Mouse (Mus musculus): ENCODE data around the gene Adgrl2. TPM values are rescaled to one million over a fixed set of nuclear protein-coding genes. Genes with fewer than 3 reads are reported as not detected.

Gene Adgrl2
- polyA plus RNA-seq, 1 experiment from 2014 or later = 114 TPM

GRCm38 (mm10) chr3:148885184-148885583 is 105.2 kb downstream of the Adgrl2 start:
- Histone ChIP-seq H3K9me3 (ENCODE audit: control insufficient read depth, low read length) (no peaks in the 10 kb centered on the region), H3K27me3 (replicated peaks; ENCODE audit: control insufficient read depth, insufficient read depth, low read length) (no peaks in the 10 kb centered on the region), H3K36me3 (ENCODE audit: control insufficient read depth, insufficient read depth, low read length) (no peaks in the 10 kb centered on the region), H3K4me2 (ENCODE audit: low read length) (no peak overlapping the region), H3K4me3 (ENCODE audit: low read length) (no peak overlapping the region), H3K9ac (ENCODE audit: low read depth, low read length) (no peak overlapping the region), H3K4me1 (ENCODE audit: control insufficient read depth, insufficient read depth, low read depth, low read length) (no peaks in the 10 kb centered on the region), H3K27ac (ENCODE audit: low read depth, low read length) (no peak overlapping the region)
- 89% methylated on average over 4 of the region's 4 CpGs for WGBS
- ATAC-seq = no peak

GRCm38 (mm10) chr3:148881431-148881830 is 108.9 kb downstream of the Adgrl2 start:
- Histone ChIP-seq H3K4me1 (ENCODE audit: control insufficient read depth, insufficient read depth, low read depth, low read length) (no peaks in the 10 kb centered on the region), H3K27ac (ENCODE audit: low read depth, low read length) (no peak overlapping the region), H3K36me3 (ENCODE audit: control insufficient read depth, insufficient read depth, low read length) (no peaks in the 10 kb centered on the region), H3K9me3 (ENCODE audit: control insufficient read depth, low read length) (no peaks in the 10 kb centered on the region), H3K4me3 (ENCODE audit: low read length) (no peak overlapping the region), H3K4me2 (ENCODE audit: low read length) (no peak overlapping the region), H3K27me3 (replicated peaks; ENCODE audit: control insufficient read depth, insufficient read depth, low read length) (no peaks in the 10 kb centered on the region), H3K9ac (ENCODE audit: low read depth, low read length) (no peak overlapping the region)
- 96% methylated on average over 5 of the region's 5 CpGs for WGBS
- no peak for ATAC-seq

- no peaks in the 10 kb centered on the region; the same call in 1 of the 2 replicates for H3K4me1 ChIP-seq (ENCODE audit: control insufficient read depth, insufficient read depth, low read depth, low read length)
- H3K27me3 ChIP-seq (replicated peaks; ENCODE audit: control insufficient read depth, insufficient read depth, low read length) = no peaks in the 10 kb centered on the region
- no peak overlapping the region for H3K27ac ChIP-seq (ENCODE audit: low read depth, low read length)
- H3K36me3 ChIP-seq (ENCODE audit: control insufficient read depth, insufficient read depth, low read length) = no peaks in the 10 kb centered on the region
- H3K4me2 ChIP-seq (ENCODE audit: low read length) = no peak overlapping the region
- no peak for ATAC-seq
- 61% methylated on average over 5 of the region's 5 CpGs for WGBS
- H3K4me3 ChIP-seq (ENCODE audit: low read length) = no peak overlapping the region
- H3K9ac ChIP-seq (ENCODE audit: low read depth, low read length) = no peak overlapping the region
- no peaks in the 10 kb centered on the region for H3K9me3 ChIP-seq (ENCODE audit: control insufficient read depth, low read length)
Measured at GRCm38 (mm10) chr3:148872563-148872962, 117.8 kb downstream of the Adgrl2 start.

- Histone ChIP-seq H3K27ac (ENCODE audit: low read depth, low read length) (0 out of 2 replicates have a peak overlapping the region, but pooled peaks have one; percentile 23), H3K9me3 (ENCODE audit: control insufficient read depth, low read length) (no peaks in the 10 kb centered on the region), H3K36me3 (ENCODE audit: control insufficient read depth, insufficient read depth, low read length) (no peaks in the 10 kb centered on the region), H3K4me1 (ENCODE audit: control insufficient read depth, insufficient read depth, low read depth, low read length) (no peaks in the 10 kb centered on the region; the same call in 1 of the 2 replicates), H3K4me3 (ENCODE audit: low read length) (no peak overlapping the region), H3K4me2 (ENCODE audit: low read length) (no peak overlapping the region), H3K9ac (ENCODE audit: low read depth, low read length) (no peak overlapping the region), H3K27me3 (replicated peaks; ENCODE audit: control insufficient read depth, insufficient read depth, low read length) (no peaks in the 10 kb centered on the region)
- WGBS = 64% methylated on average over 5 of the region's 5 CpGs
- ATAC-seq = 0 out of 2 replicates have a peak, but pooled peaks have one; percentile 19
Measured at GRCm38 (mm10) chr3:148871792-148872464, 118.4 kb downstream of the Adgrl2 start.

GRCm38 (mm10) chr3:148867618-148868017 is 122.7 kb downstream of the Adgrl2 start:
- no peak for ATAC-seq
- no peak overlapping the region for H3K4me3 ChIP-seq (ENCODE audit: low read length)
- H3K9ac ChIP-seq (ENCODE audit: low read depth, low read length) = no peak overlapping the region
- H3K4me1 ChIP-seq (ENCODE audit: control insufficient read depth, insufficient read depth, low read depth, low read length) = no peaks in the 10 kb centered on the region; the same call in 1 of the 2 replicates
- no peak overlapping the region for H3K27ac ChIP-seq (ENCODE audit: low read depth, low read length)
- H3K36me3 ChIP-seq (ENCODE audit: control insufficient read depth, insufficient read depth, low read length) = no peaks in the 10 kb centered on the region
- WGBS = 30% methylated on average over 8 of the region's 8 CpGs
- no peak overlapping the region for H3K4me2 ChIP-seq (ENCODE audit: low read length)
- H3K9me3 ChIP-seq (ENCODE audit: control insufficient read depth, low read length) = no peaks in the 10 kb centered on the region
- no peaks in the 10 kb centered on the region for H3K27me3 ChIP-seq (replicated peaks; ENCODE audit: control insufficient read depth, insufficient read depth, low read length)

GRCm38 (mm10) chr3:148866633-148867032 is 123.7 kb downstream of the Adgrl2 start:
- Histone ChIP-seq H3K4me3 (ENCODE audit: low read length) (no peak overlapping the region), H3K27ac (ENCODE audit: low read depth, low read length) (no peak overlapping the region), H3K9ac (ENCODE audit: low read depth, low read length) (no peak overlapping the region), H3K4me1 (ENCODE audit: control insufficient read depth, insufficient read depth, low read depth, low read length) (no peaks in the 10 kb centered on the region), H3K27me3 (replicated peaks; ENCODE audit: control insufficient read depth, insufficient read depth, low read length) (no peaks in the 10 kb centered on the region), H3K4me2 (ENCODE audit: low read length) (no peak overlapping the region), H3K9me3 (ENCODE audit: control insufficient read depth, low read length) (no peaks in the 10 kb centered on the region), H3K36me3 (ENCODE audit: control insufficient read depth, insufficient read depth, low read length) (no peaks in the 10 kb centered on the region)
- no peak for ATAC-seq
- WGBS = 89% methylated on average over 5 of the region's 5 CpGs

- ATAC-seq = no peak
- no peaks in the 10 kb centered on the region for H3K9me3 ChIP-seq (ENCODE audit: control insufficient read depth, low read length)
- no peak overlapping the region for H3K4me3 ChIP-seq (ENCODE audit: low read length)
- WGBS = 90% methylated on average over 7 of the region's 7 CpGs
- H3K27ac ChIP-seq (ENCODE audit: low read depth, low read length) = no peak overlapping the region
- H3K27me3 ChIP-seq (replicated peaks; ENCODE audit: control insufficient read depth, insufficient read depth, low read length) = no peaks in the 10 kb centered on the region
- H3K4me2 ChIP-seq (ENCODE audit: low read length) = no peak overlapping the region
- H3K36me3 ChIP-seq (ENCODE audit: control insufficient read depth, insufficient read depth, low read length) = no peaks in the 10 kb centered on the region
- no peaks in the 10 kb centered on the region for H3K4me1 ChIP-seq (ENCODE audit: control insufficient read depth, insufficient read depth, low read depth, low read length)
- H3K9ac ChIP-seq (ENCODE audit: low read depth, low read length) = no peak overlapping the region
Measured at GRCm38 (mm10) chr3:148866053-148866452, 124.3 kb downstream of the Adgrl2 start.

- Histone ChIP-seq H3K27ac (ENCODE audit: low read depth, low read length) (no peak overlapping the region), H3K4me3 (ENCODE audit: low read length) (no peak overlapping the region), H3K9ac (ENCODE audit: low read depth, low read length) (no peak overlapping the region), H3K4me1 (ENCODE audit: control insufficient read depth, insufficient read depth, low read depth, low read length) (no peaks in the 10 kb centered on the region), H3K9me3 (ENCODE audit: control insufficient read depth, low read length) (no peaks in the 10 kb centered on the region), H3K27me3 (replicated peaks; ENCODE audit: control insufficient read depth, insufficient read depth, low read length) (no peaks in the 10 kb centered on the region), H3K4me2 (ENCODE audit: low read length) (no peak overlapping the region), H3K36me3 (ENCODE audit: control insufficient read depth, insufficient read depth, low read length) (no peaks in the 10 kb centered on the region)
- WGBS = 56% methylated on average over 7 of the region's 7 CpGs
- peak; percentile 79 for ATAC-seq
Measured at GRCm38 (mm10) chr3:148865234-148865633, 125.1 kb downstream of the Adgrl2 start.

- Histone ChIP-seq H3K27me3 (replicated peaks; ENCODE audit: control insufficient read depth, insufficient read depth, low read length) (no peaks in the 10 kb centered on the region), H3K36me3 (ENCODE audit: control insufficient read depth, insufficient read depth, low read length) (peaks cover 6% of the 10 kb centered on the region; the same call in 1 of the 2 replicates), H3K9me3 (ENCODE audit: control insufficient read depth, low read length) (no peaks in the 10 kb centered on the region), H3K4me2 (ENCODE audit: low read length) (no peak overlapping the region), H3K4me1 (ENCODE audit: control insufficient read depth, insufficient read depth, low read depth, low read length) (no peaks in the 10 kb centered on the region), H3K9ac (ENCODE audit: low read depth, low read length) (no peak overlapping the region), H3K4me3 (ENCODE audit: low read length) (no peak overlapping the region), H3K27ac (ENCODE audit: low read depth, low read length) (no peak overlapping the region)
- 51% methylated on average over 7 of the region's 7 CpGs for WGBS
- no peak for ATAC-seq
Measured at GRCm38 (mm10) chr3:148861860-148862259, 128.5 kb downstream of the Adgrl2 start.
